Comparison of ENCODE assay signal across 8 mouse cellular contexts in genomic region chr11:3534956-3535355, GRCm38 (mm10). TPM values are rescaled to one million over a fixed set of nuclear protein-coding genes. Genes with fewer than 3 reads are reported as not detected.
A peak's percentile ranks its signal among the peaks of the same experiment; 100 is the strongest.
DNase-seq lines count a peak whose midpoint lies in the region; ATAC-seq and TF ChIP-seq lines count a peak whose summit lies in the region.

No protein-coding gene starts in this region.

- no peak overlapping the region for H3K9ac ChIP-seq in liver, adult 2 months (ENCODE audit: low read depth, low read length)
- H3K9ac ChIP-seq in stomach, embryonic 15.5 days, result no peak overlapping the region

- no peak for ATAC-seq in erythroblast, adult 5-6 weeks (replicated peaks; ENCODE audit: low FRiP score, poor library complexity, severe bottlenecking)
- ATAC-seq in stomach, embryonic 15.5 days (ENCODE audit: insufficient read depth, low FRiP score, low read depth), result no peak

- peaks cover 38% of the 10 kb centered on the region for H3K4me1 ChIP-seq in erythroblast, embryonic 14.5 days (ENCODE audit: control insufficient read depth)
- peaks cover 5% of the 10 kb centered on the region; the same call in 1 of the 2 replicates for H3K4me1 ChIP-seq in liver, adult 2 months (ENCODE audit: control insufficient read depth, insufficient read depth, low read length)
- H3K4me1 ChIP-seq in stomach, embryonic 15.5 days, result peaks cover 30% of the 10 kb centered on the region

- no peaks in the 10 kb centered on the region; the same call in 1 of the 2 replicates for H3K27me3 ChIP-seq in erythroblast, embryonic 14.5 days (ENCODE audit: control insufficient read depth)
- H3K27me3 ChIP-seq in liver, adult 2 months (ENCODE audit: control insufficient read depth, insufficient read depth, low read length), result no peaks in the 10 kb centered on the region
- no peaks in the 10 kb centered on the region for H3K27me3 ChIP-seq in stomach, embryonic 15.5 days (replicated peaks)

- WGBS in liver, adult 2 months, result 37% methylated on average over 8 of the region's 8 CpGs
- WGBS in stomach, embryonic 15.5 days, result 20% methylated on average over 8 of the region's 8 CpGs

- no peak for TF ChIP-seq POLR2A in liver, adult 2 months (IDR thresholded peaks at IDR 0.05; ENCODE audit: extremely low read depth, insufficient read depth, low read length)

- peak overlapping the region; percentile 61 for H3K4me3 ChIP-seq in erythroblast, embryonic 14.5 days (replicated peaks)
- no peak overlapping the region for H3K4me3 ChIP-seq in liver, adult 2 months (ENCODE audit: insufficient read depth, low read depth, low read length)
- H3K4me3 ChIP-seq in stomach, embryonic 15.5 days (replicated peaks), result peak overlapping the region; percentile 63

- H3K27ac ChIP-seq in liver, adult 2 months (replicated peaks; ENCODE audit: insufficient read depth, low read depth, low read length), result no peak overlapping the region
- H3K27ac ChIP-seq in stomach, embryonic 15.5 days, result peak overlapping the region; percentile 90

- peak overlapping the region; percentile 78 for H3K4me2 ChIP-seq in stomach, embryonic 15.5 days

- H3K36me3 ChIP-seq in erythroblast, embryonic 14.5 days (ENCODE audit: control insufficient read depth), result peaks cover 17% of the 10 kb centered on the region; the same call in 1 of the 2 replicates
- H3K36me3 ChIP-seq in liver, adult 2 months (ENCODE audit: control insufficient read depth, insufficient read depth, low read length), result no peaks in the 10 kb centered on the region
- H3K36me3 ChIP-seq in stomach, embryonic 15.5 days, result peaks cover 35% of the 10 kb centered on the region

- H3K9me3 ChIP-seq in erythroblast, embryonic 14.5 days (ENCODE audit: control insufficient read depth, low read length), result no peaks in the 10 kb centered on the region
- no peaks in the 10 kb centered on the region for H3K9me3 ChIP-seq in stomach, embryonic 15.5 days

- peak; percentile 89 for DNase-seq in retina, postnatal 1 day
- DNase-seq in retina, embryonic 14.5 days (ENCODE audit: low spot score), result no peak
- peak; percentile 6 for DNase-seq in liver, adult 2 months (ENCODE audit: extremely low read depth, low read depth, low spot score)
- no peak for DNase-seq in cerebellum, postnatal 14 days
- no peak for DNase-seq in adrenal gland, postnatal 4 days (ENCODE audit: low spot score in 2 of 2)

- 0 out of 2 replicates have a peak, but pooled peaks have one; percentile 25 for TF ChIP-seq CTCF in liver, adult 2 months (IDR thresholded peaks at IDR 0.05; ENCODE audit: low read depth, low read length)

- no peaks in the 10 kb centered on the region for H3K79me2 ChIP-seq in liver, adult 2 months (ENCODE audit: control insufficient read depth, insufficient read depth, low read length)

RNA-seq across cellular contexts. Expression of gene Smtn, which starts 5.5 kb away (rescaled TPM):
- polyA plus RNA-seq in erythroblast, embryonic 14.5 days (2012), result 0.65 and 0.67 TPM in 2 replicates
- 4.2 and 13.6 TPM in 2 replicates for total RNA-seq in erythroblast, adult 5-6 weeks (2015; ENCODE audit: low replicate concordance)
- total RNA-seq in erythroblast, adult 5-6 weeks (2017; ENCODE audit: low replicate concordance), result 2.0 and 2.7 TPM in 2 replicates
- total RNA-seq in liver, adult 2 months (2014; rRNA removed), result 2.2 and 4.4 TPM in 2 replicates
- polyA plus RNA-seq in liver, adult 2 months (2012; rRNA removed), result 2.8 and 2.9 TPM in 2 replicates
- polyA plus RNA-seq in stomach, embryonic 15.5 days (2015; fragmentation: Nextera tagmentation; extraction: Ambion mirVana), result 97.9 and 105 TPM in 2 replicates
- total RNA-seq in adrenal gland, postnatal 4 days (2021), result 10 to 100 TPM; 72.9 to 75.1 TPM

RNA-seq across cellular contexts. Expression of gene Selenom, which starts 20.5 kb away (rescaled TPM):
- 0.37 and 0.41 TPM in 2 replicates for polyA plus RNA-seq in erythroblast, embryonic 14.5 days (2012)
- not detected in 2 replicates for total RNA-seq in erythroblast, adult 5-6 weeks (2015; ENCODE audit: low replicate concordance)
- 1.5 TPM in 1 of 2 replicates, not detected in the other for total RNA-seq in erythroblast, adult 5-6 weeks (2017; ENCODE audit: low replicate concordance)
- total RNA-seq in liver, adult 2 months (2014; rRNA removed), result 2.4 and 2.6 TPM in 2 replicates
- polyA plus RNA-seq in liver, adult 2 months (2012; rRNA removed), result 6.3 and 6.7 TPM in 2 replicates
- 125 and 131 TPM in 2 replicates for polyA plus RNA-seq in stomach, embryonic 15.5 days (2015; fragmentation: Nextera tagmentation; extraction: Ambion mirVana)
- 10 to 100 TPM; 50.1 to 58.0 TPM for total RNA-seq in adrenal gland, postnatal 4 days (2021)

RNA-seq across cellular contexts. Expression of gene Inpp5j, which starts 30.3 kb away (rescaled TPM):
- 0.01 TPM in 1 of 2 replicates, not detected in the other for polyA plus RNA-seq in erythroblast, embryonic 14.5 days (2012)
- 0.38 and 2.5 TPM in 2 replicates for total RNA-seq in erythroblast, adult 5-6 weeks (2015; ENCODE audit: low replicate concordance)
- total RNA-seq in erythroblast, adult 5-6 weeks (2017; ENCODE audit: low replicate concordance), result 0.34 and 0.42 TPM in 2 replicates
- not detected in 2 replicates for total RNA-seq in liver, adult 2 months (2014; rRNA removed)
- polyA plus RNA-seq in liver, adult 2 months (2012; rRNA removed), result 0.05 and 0.07 TPM in 2 replicates
- polyA plus RNA-seq in stomach, embryonic 15.5 days (2015; fragmentation: Nextera tagmentation; extraction: Ambion mirVana), result 2.9 and 3.4 TPM in 2 replicates
- total RNA-seq in adrenal gland, postnatal 4 days (2021), result 1 to 10 TPM; 1.8 to 2.2 TPM

RNA-seq across cellular contexts. Expression of gene Pla2g3, which starts 46.9 kb away (rescaled TPM):
- polyA plus RNA-seq in erythroblast, embryonic 14.5 days (2012), result 0.01 TPM in 1 of 2 replicates, not detected in the other
- not detected in 2 replicates for total RNA-seq in erythroblast, adult 5-6 weeks (2015; ENCODE audit: low replicate concordance)
- 0.28 TPM in 1 of 2 replicates, not detected in the other for total RNA-seq in erythroblast, adult 5-6 weeks (2017; ENCODE audit: low replicate concordance)
- not detected in 2 replicates for total RNA-seq in liver, adult 2 months (2014; rRNA removed)
- 0.06 TPM in 1 of 2 replicates, not detected in the other for polyA plus RNA-seq in liver, adult 2 months (2012; rRNA removed)
- polyA plus RNA-seq in stomach, embryonic 15.5 days (2015; fragmentation: Nextera tagmentation; extraction: Ambion mirVana), result 0.48 and 0.82 TPM in 2 replicates
- under 1 TPM; 0.20 to 0.22 TPM for total RNA-seq in adrenal gland, postnatal 4 days (2021)

Comparison
In these comparisons a context has a peak if more than half of its experiments do, and no peak if none do; other contexts are left out.
1. DNase-seq: peak in retina, postnatal 1 day (single experiment) and liver, adult 2 months (single experiment); none in retina, embryonic 14.5 days (single experiment), cerebellum, postnatal 14 days (0 of 2) and adrenal gland, postnatal 4 days (0 of 2).
2. RNA of gene Smtn, which starts 5.5 kb away (total RNA-seq): 72.9 to 75.1 TPM in adrenal gland, postnatal 4 days; 2.0 to 13.6 TPM in erythroblast, adult 5-6 weeks and 2.2 to 4.4 TPM in liver, adult 2 months; every median in the first group is over 4 times any median in the second.
3. RNA of gene Selenom, which starts 20.5 kb away (total RNA-seq): 50.1 to 58.0 TPM in adrenal gland, postnatal 4 days; 2.4 to 2.6 TPM in liver, adult 2 months and 1.5 TPM in erythroblast, adult 5-6 weeks; every median in the first group is over 10 times any median in the second.